Mouse (Mus musculus): ENCODE measurements at regions not wholly inside any gene's neighbourhood (a gene's known extent, or its start where the extent isn't known, plus 50 kb on each side); places are given as distances from the start of the nearest gene placed in this dataset.
A peak's percentile ranks its signal among the peaks of the same experiment; 100 is the strongest.

- peak; percentile 60 to 69 for DNase-seq
Observed at GRCm38 (mm10) chr2:147454362-147455257, 92.9 kb downstream of the Pax1 start.
